Comparison of ENCODE assay signal across 16 mouse cellular contexts in the genomic region with DNA sequence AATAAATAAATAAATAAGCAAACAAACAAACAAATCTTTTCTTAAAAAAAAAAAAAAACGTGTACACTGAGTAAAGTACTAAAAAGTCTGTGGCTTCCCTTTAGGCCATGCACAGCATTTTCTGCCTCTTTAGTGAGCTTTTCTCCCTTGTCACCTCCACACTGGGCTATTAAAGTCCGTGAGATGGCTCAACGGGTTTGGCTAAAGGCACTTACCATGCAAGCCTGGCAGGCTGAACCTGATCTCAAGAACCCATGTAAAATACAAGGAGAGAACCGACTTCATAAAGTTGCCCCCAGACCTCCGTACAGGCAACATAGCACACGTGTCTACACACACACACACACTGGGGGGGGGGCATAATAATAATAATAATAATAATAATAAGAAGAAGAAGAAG. TPM values are rescaled to one million over a fixed set of nuclear protein-coding genes. Genes with fewer than 3 reads are reported as not detected.
"Had no signal": no experiment of that assay in that cellular context is flagged by ENCODE, and none has a peak within 500 bp of the region (broad histone marks: within the 10 kb centered on the region; RNA-seq: fewer than 3 reads in every experiment).

No protein-coding gene starts in this region.

- H3K4me1 ChIP-seq: intestine, embryonic 15.5 days had no signal

- H3K9me3 ChIP-seq: intestine, embryonic 15.5 days; limb, embryonic 10.5 days; limb, embryonic 13.5 days; neural tube, embryonic 13.5 days; stomach, embryonic 15.5 days had no signal

- H3K27me3 ChIP-seq: intestine, embryonic 15.5 days; limb, embryonic 13.5 days; neural tube, embryonic 13.5 days; stomach, embryonic 15.5 days had no signal

- H3K36me3 ChIP-seq: intestine, embryonic 15.5 days; limb, embryonic 10.5 days; limb, embryonic 13.5 days; neural tube, embryonic 13.5 days; stomach, embryonic 15.5 days had no signal

- H3K27ac ChIP-seq: intestine, embryonic 15.5 days; limb, embryonic 13.5 days; neural tube, embryonic 13.5 days; stomach, embryonic 15.5 days had no signal

- H3K9ac ChIP-seq: stomach, embryonic 15.5 days had no signal

- DNase-seq: kidney, adult 11 months; kidney, adult 9 months; kidney, postnatal 14 days; kidney, postnatal 4 days; lung, adult 18-20 months; midbrain, embryonic 14.5 days; retina, postnatal 1 day; right cerebral cortex, postnatal 25 days; spleen, adult 18-20 months; thymus, postnatal 25 days had no signal

RNA-seq across cellular contexts. Expression of gene Tsku, which starts 50.9 kb away (rescaled TPM):
- total RNA-seq: neutrophil, adult 5-6 weeks had no signal
